Mouse (Mus musculus) ovary, postnatal 14 days (tissue): ENCODE data around the gene Mosmo.

ENCODE experiments used
- DNase-seq: peaks from one replicate; pipeline ENCODE4 v3.0.0; 2022; ENCODE audit warnings: low spot score

Mosmo gene

GRCm38 (mm10) chr7:120778012-120778411, 100.6 kb downstream of the Mosmo start:
- DNase-seq, result no peak
